Mouse (Mus musculus): ENCODE measurements around the gene Nlk. TPM values are rescaled to one million over a fixed set of nuclear protein-coding genes. Genes with fewer than 3 reads are reported as not detected.

The Nlk gene
- 117 TPM for polyA plus RNA-seq (2014; fragmentation: Illumina TruSeq; extraction: RNeasy Lipid Tissue Mini Kit (QIAGEN cat#74804); ENCODE audit: low read depth, low replicate concordance)

GRCm38 (mm10) chr11:78696777-78697752 is at the start of gene Nlk:
Nlk (minus strand) TSS chr11:78697373.

GRCm38 (mm10) chr11:78550168-78551058 is 146.8 kb downstream of the Nlk start, which contains the start of gene Tmem97:
Tmem97 (minus strand) TSS chr11:78550777.

GRCm38 (mm10) chr11:78536080-78536689 is 161.0 kb downstream of the Nlk start, which contains the start of the genes Tnfaip1 and Ift20:
Tnfaip1 (minus strand) TSS chr11:78536332.
Ift20 (plus strand) TSS chr11:78536361.

Other genes with a start within 250 kb of the Nlk start
- 1.5 TPM for gene Slc46a1, start 231.7 kb downstream of the Nlk start, polyA plus RNA-seq (2014; fragmentation: Illumina TruSeq; extraction: RNeasy Lipid Tissue Mini Kit (QIAGEN cat#74804); ENCODE audit: low read depth, low replicate concordance)
- 0.23 TPM for gene Sarm1, start 199.6 kb downstream of the Nlk start, polyA plus RNA-seq (2014; fragmentation: Illumina TruSeq; extraction: RNeasy Lipid Tissue Mini Kit (QIAGEN cat#74804); ENCODE audit: low read depth, low replicate concordance)
- not detected for gene Vtn, start 198.3 kb downstream of the Nlk start, polyA plus RNA-seq (2014; fragmentation: Illumina TruSeq; extraction: RNeasy Lipid Tissue Mini Kit (QIAGEN cat#74804); ENCODE audit: low read depth, low replicate concordance)
- gene Sebox, start 193.9 kb downstream of the Nlk start, polyA plus RNA-seq (2014; fragmentation: Illumina TruSeq; extraction: RNeasy Lipid Tissue Mini Kit (QIAGEN cat#74804); ENCODE audit: low read depth, low replicate concordance), result not detected
- gene Tmem199, start 185.2 kb downstream of the Nlk start, polyA plus RNA-seq (2014; fragmentation: Illumina TruSeq; extraction: RNeasy Lipid Tissue Mini Kit (QIAGEN cat#74804); ENCODE audit: low read depth, low replicate concordance), result 31.2 TPM
- gene Poldip2, start 185.2 kb downstream of the Nlk start, polyA plus RNA-seq (2014; fragmentation: Illumina TruSeq; extraction: RNeasy Lipid Tissue Mini Kit (QIAGEN cat#74804); ENCODE audit: low read depth, low replicate concordance), result 30.6 TPM
- 25.8 TPM for gene Tnfaip1, start 161.0 kb downstream of the Nlk start, polyA plus RNA-seq (2014; fragmentation: Illumina TruSeq; extraction: RNeasy Lipid Tissue Mini Kit (QIAGEN cat#74804); ENCODE audit: low read depth, low replicate concordance)
- gene Ift20, start 161.0 kb downstream of the Nlk start, polyA plus RNA-seq (2014; fragmentation: Illumina TruSeq; extraction: RNeasy Lipid Tissue Mini Kit (QIAGEN cat#74804); ENCODE audit: low read depth, low replicate concordance), result 50.4 TPM
- gene Tmem97, start 146.6 kb downstream of the Nlk start, polyA plus RNA-seq (2014; fragmentation: Illumina TruSeq; extraction: RNeasy Lipid Tissue Mini Kit (QIAGEN cat#74804); ENCODE audit: low read depth, low replicate concordance), result 19.9 TPM
- 12.2 TPM for gene Ccnq, start 54.4 kb upstream of the Nlk start, polyA plus RNA-seq (2014; fragmentation: Illumina TruSeq; extraction: RNeasy Lipid Tissue Mini Kit (QIAGEN cat#74804); ENCODE audit: low read depth, low replicate concordance)
- 11.2 TPM for gene Lyrm9, start 129.2 kb upstream of the Nlk start, polyA plus RNA-seq (2014; fragmentation: Illumina TruSeq; extraction: RNeasy Lipid Tissue Mini Kit (QIAGEN cat#74804); ENCODE audit: low read depth, low replicate concordance)
- gene Nos2, start 223.4 kb upstream of the Nlk start, polyA plus RNA-seq (2014; fragmentation: Illumina TruSeq; extraction: RNeasy Lipid Tissue Mini Kit (QIAGEN cat#74804); ENCODE audit: low read depth, low replicate concordance), result 0.41 TPM

Measured in adrenal gland, adult 10 weeks (tissue).